Mouse (Mus musculus): ENCODE measurements around the gene Acp4. TPM values are rescaled to one million over a fixed set of nuclear protein-coding genes. Genes with fewer than 3 reads are reported as not detected.
A peak's percentile ranks its signal among the peaks of the same experiment; 100 is the strongest.
"Not testable (repeated sequence)": the region's sequence is repeated elsewhere in the genome, so short reads cannot be mapped to it uniquely, and the experiment has no call there.

The Acp4 gene
- polyA plus RNA-seq (2012; rRNA removed): not detected in 2 replicates

DNA sequence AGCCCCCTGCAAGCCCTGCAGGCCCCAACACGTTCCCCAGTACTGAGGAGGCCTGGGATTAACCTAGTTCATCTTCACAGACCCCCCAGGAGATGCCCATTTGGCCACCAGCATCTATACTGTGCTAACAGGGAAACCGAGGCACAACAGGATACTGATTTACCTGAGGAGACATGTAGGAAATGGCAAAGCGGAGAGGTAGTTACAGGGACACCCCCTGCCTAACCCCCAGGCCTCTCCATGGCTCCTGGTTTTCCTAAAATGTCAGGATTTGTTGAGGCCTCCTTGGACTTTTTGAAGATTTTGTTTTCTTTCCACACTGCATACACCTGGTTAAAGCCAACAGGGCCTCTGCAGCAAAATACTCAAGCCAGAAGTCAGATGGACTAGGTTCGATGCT, at the start of gene Acp4:
Acp4 (minus strand) TSS at position 101 of the 400 bp plus-strand sequence.
- DNase-seq (ENCODE audit: extremely low spot score in 1 of 2, low spot score in 1 of 2): no peak

DNA sequence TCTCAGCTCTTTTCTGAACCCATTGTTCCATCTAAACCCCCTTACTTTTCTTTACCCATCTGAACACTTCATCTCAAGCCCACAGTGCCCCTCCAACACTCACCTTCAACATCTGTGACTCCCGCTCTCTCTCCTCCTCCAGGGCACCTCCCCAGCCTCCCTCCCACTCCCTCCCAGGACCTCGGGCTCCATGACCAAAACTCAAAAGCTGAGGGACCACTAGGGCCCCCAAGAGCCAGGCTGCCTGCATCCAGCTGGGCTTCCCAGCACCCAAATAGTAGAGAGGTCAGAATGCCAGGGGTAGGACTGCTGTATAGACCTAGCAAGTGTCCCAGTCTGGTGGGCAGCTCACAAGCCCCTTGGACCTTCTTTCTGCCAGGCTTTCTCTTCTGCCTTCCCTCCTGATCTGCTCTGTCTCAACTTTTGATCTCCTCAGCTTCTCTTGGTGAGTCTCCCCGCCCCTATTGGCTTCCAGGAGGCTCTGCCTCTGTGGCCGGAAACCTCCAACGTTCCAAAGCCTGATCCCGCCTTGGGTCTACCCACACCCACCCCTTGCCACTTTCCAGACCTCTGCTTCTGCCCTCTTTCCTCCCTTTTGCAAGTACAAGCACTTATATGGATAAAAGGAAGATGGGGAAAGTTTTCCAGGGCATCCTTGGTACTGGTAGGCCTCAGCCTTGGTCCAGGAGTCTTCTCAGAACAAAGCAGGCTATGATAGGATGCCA, 49.5 kb upstream of the Acp4 start, which contains the start of gene Clec11a:
Clec11a (minus strand) TSS at position 387 of the 725 bp plus-strand sequence.
- no peak for DNase-seq (ENCODE audit: extremely low spot score in 1 of 2, low spot score in 1 of 2)

DNA sequence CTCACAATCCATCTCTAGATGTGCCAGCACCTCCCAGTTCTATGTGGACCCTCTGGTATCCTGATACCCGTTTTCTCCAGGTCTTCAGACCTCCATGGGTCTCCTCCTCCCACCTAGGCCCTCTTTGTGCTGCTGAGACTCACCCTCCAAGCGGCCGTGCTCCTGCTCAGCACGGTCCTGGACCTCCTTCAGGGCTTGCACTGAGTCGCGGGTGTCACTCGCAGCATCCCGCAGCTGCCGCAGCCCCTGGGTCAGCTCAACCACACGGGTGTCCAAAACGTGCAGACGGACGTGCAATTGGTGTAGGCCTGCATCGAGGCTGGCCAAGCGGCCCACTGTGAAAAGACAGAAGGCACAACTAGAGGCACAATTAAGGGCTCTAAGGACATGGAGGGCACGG, 48.5 kb upstream of the Acp4 start:
- no peak for DNase-seq (ENCODE audit: extremely low spot score in 1 of 2, low spot score in 1 of 2)

DNA sequence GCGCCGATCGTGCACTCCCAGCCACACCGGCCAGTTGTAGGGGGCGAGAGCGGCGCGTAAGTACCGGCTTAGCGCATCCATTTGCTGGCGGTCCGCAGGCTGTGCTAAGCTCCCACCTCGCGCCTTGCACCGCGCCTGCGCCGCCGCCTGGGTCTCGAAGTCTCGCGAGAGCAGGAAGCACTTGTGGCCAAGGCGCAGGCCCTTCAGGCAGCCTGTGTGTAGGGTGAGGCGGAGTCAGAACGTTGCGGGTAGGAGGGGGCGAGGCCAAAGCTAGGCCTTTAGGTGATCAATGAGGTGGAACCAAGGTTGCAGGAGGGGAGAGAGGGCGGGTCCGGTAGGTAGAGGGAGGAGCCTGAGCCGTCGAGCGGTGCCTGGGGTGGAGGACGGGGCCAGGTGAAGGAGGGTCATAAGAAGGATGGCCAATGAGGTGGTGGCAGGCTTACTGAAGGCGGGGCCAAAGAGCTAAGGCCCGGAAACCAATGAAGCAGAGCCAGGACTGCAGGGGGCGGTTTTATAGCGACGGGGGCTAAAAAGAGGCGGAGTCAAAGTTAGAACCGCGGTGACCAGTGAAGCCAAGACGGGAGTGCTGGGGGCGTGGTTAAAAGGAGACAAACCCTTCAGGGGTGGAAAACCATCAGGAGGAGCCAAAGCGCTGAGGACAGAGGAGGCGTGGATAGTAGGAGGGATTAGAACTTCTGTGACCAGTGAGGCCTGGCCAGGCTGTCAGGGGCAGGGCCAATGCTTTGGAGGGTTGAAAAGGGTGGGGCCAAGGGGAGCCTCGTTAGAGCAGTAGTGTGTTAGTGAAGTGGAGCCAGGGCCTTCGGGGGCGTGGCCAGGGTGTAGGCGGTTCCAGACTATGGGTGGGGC, 47.8 kb upstream of the Acp4 start:
- peak; percentile 97 for DNase-seq (ENCODE audit: extremely low spot score in 1 of 2, low spot score in 1 of 2)

DNA sequence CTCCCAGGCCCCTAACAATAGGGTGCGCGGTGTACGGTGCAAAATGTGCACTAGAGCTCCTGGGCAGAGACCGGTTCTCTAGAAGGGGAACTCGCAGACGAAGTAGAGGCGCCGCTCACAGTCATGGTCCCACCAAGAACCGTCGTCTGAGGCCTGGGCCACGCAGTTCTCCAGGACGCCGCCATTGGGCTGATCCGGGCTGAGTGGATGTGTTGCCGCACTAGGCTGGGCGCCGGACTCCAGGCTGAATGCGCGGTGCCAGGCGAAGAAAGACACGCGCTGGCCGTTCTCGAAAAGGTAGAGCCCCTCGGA, 47.2 kb upstream of the Acp4 start:
- no peak for DNase-seq (ENCODE audit: extremely low spot score in 1 of 2, low spot score in 1 of 2)

DNA sequence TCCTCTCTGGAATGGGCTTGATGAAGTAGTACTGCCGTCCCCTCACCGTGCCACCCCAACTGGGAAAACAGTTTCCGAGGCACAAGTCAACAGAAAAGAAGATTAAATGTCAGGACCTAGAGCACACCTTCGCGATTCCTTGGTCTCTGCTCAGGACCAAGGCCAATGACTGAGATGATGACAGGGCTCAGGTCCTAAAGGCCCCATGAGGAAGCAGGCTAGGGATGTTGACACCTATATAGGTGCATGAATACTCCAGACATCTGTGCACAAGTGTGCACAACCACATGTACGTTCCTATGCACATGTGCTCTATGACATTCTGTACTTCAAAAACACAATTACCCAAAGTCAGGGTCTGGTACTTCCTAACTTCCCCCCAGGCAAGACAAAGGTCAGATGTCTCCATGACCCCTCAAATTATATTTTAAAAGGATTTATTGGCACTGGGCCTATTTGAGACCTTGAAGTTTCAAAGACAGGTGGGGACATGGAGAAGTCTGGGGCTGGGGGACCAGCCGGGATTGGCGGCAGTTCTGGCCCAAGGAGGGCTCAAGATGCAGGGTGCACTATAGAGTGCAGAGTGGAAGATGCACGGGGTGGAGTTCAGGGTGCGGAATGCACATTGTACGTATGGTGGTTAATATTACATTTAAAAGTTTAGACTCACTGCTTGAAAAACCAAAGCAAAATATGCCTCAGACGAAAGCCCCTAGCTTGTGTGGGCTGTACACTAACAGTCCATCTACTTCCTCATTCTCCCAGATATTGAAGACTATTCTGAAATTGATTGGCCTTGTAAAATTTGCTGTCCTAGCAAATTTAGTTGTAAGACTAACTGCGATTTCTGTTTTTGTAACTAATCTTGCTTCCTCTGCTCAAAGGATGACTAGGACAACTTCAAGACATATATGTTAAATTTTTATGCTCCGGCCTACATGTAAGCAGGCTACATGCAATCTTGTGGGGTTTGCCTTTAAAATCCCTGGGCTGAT, 46.5 kb upstream of the Acp4 start:
- no peak for DNase-seq (ENCODE audit: extremely low spot score in 1 of 2, low spot score in 1 of 2)

DNA sequence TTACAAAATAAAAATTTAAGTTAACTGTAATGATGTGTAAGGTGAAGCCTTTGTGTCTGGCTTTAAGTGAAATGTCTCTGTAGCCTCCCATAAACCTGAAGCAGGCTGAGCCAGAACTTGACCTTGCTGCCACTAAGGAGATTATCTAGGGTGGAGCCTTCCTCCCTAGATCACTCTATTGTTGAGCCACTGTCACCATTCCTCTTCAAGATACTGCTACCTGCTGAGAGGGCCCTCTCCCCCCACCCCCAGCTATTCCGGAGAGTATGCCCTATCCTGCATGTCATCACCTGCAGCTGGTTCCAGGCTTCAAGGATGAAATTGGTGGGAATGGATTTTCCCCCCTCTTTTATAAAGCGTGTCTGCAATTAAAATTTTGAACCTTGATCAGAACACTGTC, 40.3 kb upstream of the Acp4 start:
- not testable (repeated sequence) for DNase-seq (ENCODE audit: extremely low spot score in 1 of 2, low spot score in 1 of 2)

DNA sequence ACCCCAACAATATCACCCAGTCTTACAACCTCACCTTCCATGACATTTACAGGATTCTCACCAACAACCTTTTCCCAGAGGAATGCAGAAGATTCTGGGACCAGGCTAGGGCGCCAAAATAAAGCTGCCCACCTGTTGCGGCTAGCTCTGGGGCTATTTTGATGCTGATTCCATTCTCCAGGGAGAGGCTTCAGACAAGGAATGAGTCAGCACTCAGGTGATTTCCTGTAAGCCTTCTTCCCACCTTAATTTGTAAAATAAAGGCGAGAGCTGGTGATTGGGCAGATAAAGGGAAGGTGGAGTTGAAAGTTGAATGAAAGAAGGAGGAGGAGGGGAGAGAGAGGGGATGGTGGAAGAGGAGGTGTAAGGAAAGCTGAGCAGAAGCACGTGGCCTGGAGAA, 34.2 kb upstream of the Acp4 start:
- DNase-seq (ENCODE audit: extremely low spot score in 1 of 2, low spot score in 1 of 2): no peak

DNA sequence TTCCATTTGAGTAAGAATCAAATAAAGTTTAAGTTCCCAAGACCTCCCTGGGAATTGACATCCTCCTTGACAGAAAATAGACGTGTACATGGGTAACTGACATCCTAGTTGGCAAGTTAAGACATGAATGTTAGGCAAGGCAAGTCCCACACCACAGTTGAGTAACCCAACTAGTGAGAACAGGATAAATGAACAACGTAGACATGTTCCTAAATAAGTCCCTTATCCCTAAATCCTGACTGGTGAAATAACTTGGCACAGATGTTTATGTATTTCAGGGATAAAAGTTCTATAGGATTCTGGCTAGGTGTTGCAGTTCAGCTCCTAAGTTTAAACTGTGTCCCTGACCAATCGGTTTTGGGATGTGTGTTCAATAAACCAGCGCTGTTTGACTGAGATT, 33.8 kb upstream of the Acp4 start:
- no peak for DNase-seq (ENCODE audit: extremely low spot score in 1 of 2, low spot score in 1 of 2)

DNA sequence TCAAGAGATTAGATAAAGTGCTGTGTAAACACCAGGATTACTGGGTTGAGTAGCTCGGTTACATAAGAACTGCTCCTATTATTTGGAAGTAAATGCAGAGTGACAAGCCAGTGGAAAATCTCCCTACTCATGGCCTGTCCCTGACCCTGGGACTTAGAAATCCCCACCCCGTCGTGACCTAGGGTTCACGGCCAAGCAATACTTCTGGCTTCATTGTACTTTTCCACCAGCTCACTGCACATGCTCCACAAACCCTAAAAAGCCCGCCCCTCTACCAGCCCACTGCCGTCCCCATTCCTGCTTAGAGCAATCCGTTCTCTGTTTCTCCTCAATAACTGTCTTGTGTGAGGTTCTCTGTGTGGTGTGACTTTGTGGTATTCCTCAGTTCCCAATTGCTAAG, 30.6 kb upstream of the Acp4 start:
- no peak for DNase-seq (ENCODE audit: extremely low spot score in 1 of 2, low spot score in 1 of 2)

DNA sequence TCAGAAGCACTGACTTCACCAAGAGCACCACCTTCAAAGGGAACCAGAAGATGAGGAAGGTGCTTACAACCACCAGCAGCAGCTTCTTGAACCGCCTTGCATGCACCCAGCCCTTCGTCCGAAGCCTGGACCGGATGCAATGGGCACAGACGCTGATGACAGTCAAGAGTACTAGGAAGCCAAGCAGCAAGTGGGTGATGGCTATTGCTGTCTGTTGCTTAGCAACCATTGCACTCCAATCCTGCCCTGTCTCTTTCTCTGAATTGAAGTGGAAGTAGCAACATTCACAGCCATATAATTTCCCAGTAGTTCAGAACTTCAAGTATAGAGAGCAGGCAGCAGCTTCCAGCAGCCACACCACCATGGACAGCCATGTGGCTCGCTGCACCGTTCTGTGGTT, 24.4 kb upstream of the Acp4 start:
- peak in 1 of 2 experiments; percentile 22 for DNase-seq (ENCODE audit: extremely low spot score in 1 of 2, low spot score in 1 of 2)

DNA sequence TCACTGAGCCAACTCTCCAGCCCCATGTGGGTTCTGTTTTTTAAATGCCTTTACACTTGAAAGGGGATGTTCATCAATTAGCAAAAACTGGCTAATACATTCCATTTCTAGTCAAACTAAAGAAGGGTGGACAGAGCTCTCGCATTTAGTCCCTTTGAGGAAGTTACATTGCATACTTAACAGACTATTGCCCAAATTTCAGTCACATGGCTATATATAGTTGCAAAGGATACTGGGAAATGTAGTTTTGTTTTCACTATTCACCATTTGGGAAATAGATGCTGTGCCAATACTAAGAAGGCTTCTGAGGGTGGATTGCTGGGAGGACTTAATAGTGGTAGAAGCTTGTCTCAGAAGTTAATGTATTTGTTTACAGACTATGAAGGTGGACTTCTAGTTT, 23.8 kb upstream of the Acp4 start:
- no peak for DNase-seq (ENCODE audit: extremely low spot score in 1 of 2, low spot score in 1 of 2)

DNA sequence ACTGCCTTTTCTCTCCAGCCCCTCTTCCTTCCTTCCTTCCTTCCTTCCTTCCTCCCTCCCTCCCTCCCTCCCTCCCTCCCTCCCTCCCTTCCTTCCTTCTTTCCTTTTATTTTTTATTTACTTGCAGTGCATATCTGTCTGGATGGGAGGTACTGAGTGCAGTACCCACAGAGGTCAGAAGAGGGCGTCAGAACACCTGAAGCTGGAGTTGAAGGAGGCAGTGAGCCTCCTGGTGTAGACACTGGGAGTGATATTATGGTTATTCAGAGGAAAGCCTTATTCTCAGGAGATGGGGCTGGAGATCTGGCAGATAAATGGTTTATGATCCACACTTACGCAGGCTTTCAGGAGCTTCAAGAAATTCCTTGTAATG, 20.1 kb upstream of the Acp4 start:
- peak; percentile 31 to 83 for DNase-seq (ENCODE audit: extremely low spot score in 1 of 2, low spot score in 1 of 2)

DNA sequence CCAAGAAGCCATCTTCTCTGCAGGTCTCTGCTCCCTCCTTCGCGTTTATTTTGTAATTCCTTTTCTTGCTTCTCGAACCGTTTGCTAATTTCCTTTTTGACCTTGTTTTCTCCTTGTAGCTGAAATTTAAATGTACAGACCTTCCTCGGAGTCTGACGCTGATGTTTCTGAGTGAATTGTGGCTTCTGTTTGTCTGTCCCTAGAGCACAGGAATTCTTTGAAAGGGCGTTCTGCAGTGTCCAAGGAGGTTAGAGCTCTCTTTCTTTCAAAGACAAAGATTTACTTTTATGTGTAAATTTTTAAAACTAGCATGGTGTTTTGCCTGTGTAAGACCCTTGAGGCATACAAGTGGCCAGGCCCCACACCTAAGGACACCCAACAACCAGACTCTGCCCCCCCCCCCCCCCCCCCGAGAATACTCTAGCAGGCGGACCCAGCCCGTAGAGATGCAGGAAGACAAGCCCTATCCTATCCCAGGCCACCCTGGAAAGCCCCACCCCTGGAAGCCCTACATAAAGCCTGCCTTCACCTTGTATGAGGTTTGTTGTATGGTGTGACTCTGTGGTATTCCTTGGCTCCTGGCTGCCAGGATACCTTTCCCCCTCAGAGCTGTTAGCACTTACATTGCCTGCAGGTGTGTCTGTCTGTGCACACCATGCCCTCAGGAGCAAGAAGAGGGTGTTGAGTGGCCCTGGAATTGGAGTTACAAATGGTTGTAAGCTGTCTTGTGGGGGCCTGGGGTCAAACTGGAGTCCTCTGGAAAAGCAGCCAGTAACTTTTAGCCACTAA, 19.5 kb upstream of the Acp4 start:
- no peak for DNase-seq (ENCODE audit: extremely low spot score in 1 of 2, low spot score in 1 of 2)

DNA sequence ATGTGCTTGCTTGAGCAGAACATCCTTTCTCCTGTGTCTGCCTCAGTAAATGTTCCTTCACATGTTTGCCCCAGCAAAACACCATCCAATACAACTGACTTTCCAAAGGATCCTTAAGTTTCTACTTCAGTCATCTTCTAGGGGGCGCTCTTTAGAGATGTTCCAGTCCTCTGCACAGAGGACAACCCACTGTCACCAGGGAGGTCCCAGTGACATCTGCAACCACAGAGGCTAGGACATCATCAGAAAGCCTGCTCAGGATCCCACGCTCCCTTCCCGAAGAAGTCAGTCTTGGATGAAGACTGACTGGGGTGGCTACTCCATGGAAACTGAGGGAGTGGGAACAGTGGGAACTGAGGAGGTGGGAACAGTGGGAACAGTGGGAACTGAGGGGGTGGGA, 18.4 kb upstream of the Acp4 start:
- DNase-seq (ENCODE audit: extremely low spot score in 1 of 2, low spot score in 1 of 2): no peak

DNA sequence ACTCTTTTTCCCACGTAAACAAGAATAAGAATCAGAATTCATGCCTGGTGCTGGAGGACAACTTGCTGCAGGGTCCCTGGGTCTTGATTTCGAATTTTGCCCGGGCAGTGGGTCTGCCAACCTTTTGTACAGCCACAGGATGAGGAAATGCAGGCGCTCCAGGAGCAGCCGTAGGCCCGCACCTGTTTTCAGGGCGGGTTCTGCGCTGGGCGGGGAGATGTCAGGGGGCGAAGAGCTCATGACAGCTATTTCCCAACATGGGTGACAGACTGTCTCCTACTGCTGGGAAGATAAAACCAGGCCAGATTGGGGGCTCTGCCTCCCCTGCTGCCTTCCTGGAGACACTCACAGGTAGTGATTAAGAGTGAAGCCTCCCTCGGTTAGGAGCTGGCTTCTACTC, 16.9 kb upstream of the Acp4 start:
- DNase-seq (ENCODE audit: extremely low spot score in 1 of 2, low spot score in 1 of 2): no peak

DNA sequence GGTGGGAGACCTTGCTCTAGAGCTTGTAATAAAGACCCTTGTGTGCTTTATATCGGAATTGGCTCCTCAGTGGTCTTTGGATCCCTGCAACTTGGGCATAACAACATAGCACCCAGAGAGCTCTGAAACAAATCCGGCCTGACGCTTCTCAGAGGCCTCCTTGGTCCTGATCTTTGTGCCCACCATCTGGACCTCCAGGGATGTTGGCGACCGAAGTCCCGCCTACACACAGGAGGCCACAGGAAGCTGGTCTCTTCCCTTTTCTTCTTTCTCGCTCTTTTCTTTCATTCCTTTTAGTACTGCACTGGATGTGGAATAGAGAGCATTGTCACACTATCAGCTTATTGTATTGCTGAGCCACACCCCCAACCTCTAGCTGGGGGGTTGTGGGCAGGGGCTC, 16.3 kb upstream of the Acp4 start:
- DNase-seq (ENCODE audit: extremely low spot score in 1 of 2, low spot score in 1 of 2): no peak

DNA sequence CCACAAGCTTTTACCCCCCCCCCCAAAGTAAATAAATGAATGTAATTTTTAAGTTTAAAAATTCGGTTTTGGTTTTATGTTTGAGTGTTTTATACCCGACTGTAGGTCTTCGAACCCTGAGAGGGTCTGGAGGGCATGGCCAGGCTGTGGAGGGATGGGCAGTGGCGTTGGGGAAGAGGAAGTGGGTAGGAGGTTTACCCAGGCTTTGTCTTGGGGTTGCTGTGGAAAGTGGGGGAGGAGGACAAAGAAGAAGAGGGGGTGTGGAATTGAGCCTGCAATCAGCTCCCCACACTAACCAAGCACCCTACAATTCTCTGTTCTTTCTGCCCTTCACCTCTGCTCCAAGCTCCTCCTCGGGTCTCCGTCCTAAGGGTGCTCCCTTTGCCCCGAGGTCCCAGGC, 15.4 kb upstream of the Acp4 start:
- no peak for DNase-seq (ENCODE audit: extremely low spot score in 1 of 2, low spot score in 1 of 2)

DNA sequence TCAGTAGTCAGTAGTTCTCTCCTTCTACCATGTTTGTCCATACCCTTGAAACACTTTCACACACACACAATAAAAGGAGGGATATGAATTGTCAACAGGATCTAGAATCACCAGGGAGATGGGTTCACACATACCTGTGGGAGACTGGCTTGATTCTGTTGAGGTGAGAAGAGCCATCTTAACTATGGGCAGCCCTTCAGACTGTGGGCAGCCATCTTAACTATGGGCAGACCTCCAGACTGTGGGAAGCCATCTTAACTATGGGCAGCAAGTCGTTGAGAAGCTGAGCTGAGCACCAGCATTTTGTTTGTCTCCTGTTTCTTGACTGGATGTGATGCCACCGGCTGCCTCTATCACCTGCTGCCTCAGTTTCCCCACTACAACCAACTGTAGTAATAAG, 14.1 kb upstream of the Acp4 start:
- peak in 1 of 2 experiments; percentile 40 for DNase-seq (ENCODE audit: extremely low spot score in 1 of 2, low spot score in 1 of 2)

DNA sequence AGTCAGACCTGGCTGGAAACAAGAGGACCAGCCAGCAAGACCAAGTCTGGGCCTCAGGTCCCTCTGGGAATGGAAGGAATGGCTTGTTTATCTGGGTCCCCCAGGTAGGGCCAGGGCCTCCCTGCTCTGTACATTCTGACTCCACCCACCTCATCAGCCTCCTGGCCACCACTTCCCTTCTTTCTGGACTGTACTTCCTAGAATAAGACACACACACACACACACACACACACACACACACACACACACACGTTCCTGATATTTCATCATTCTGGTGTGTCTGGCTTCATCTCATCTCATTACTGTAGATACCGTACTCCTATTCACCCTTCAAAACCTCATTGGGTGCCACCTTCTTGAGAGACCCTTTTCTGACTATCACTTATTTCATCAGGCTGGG, 12.2 kb upstream of the Acp4 start:
- no peak for DNase-seq (ENCODE audit: extremely low spot score in 1 of 2, low spot score in 1 of 2)

Data from frontal cortex, adult 2 months (tissue).